Mouse (Mus musculus): ENCODE results near the gene Tmem176b. TPM values are rescaled to one million over a fixed set of nuclear protein-coding genes. Genes with fewer than 3 reads are reported as not detected.
A peak's percentile ranks its signal among the peaks of the same experiment; 100 is the strongest.

Gene Tmem176b
- total RNA-seq, 1 experiment, result 4.7 TPM

GRCm38 (mm10) chr6:48854155-48854554 lies 12.9 kb upstream of the Tmem176b start:
- no peak for DNase-seq (ENCODE audit: low read depth, low spot score)
- no peaks in the 10 kb centered on the region for H3K9me3 ChIP-seq (ENCODE audit: control insufficient read depth, insufficient read depth, low read depth, low read length)
- H3K27ac ChIP-seq (ENCODE audit: insufficient read depth, low read depth, low read length, poor library complexity, severe bottlenecking), result no peak overlapping the region
- TF ChIP-seq CHD2 (IDR thresholded peaks at IDR 0.05; ENCODE audit: low read depth, low read length) (no peak), ZNF384 (IDR thresholded peaks at IDR 0.05; ENCODE audit: low read depth, low read length) (no peak), ZC3H11A (IDR thresholded peaks at IDR 0.05; ENCODE audit: borderline replicate concordance, low read depth, low read length) (no peak), MAFK (IDR thresholded peaks at IDR 0.05; ENCODE audit: insufficient read depth, low read depth, low read length) (no peak), HCFC1 (IDR thresholded peaks at IDR 0.05; ENCODE audit: borderline replicate concordance, insufficient read depth, low read length) (no peak)
- H3K4me1 ChIP-seq (ENCODE audit: control insufficient read depth in 2 of 2, insufficient read depth in 2 of 2, low read length in 2 of 2, poor library complexity in 1 of 2), result peaks cover 0 to 2% of the 10 kb centered on the region in 2 experiments; a peak in 1 of 4 replicates
- no peak overlapping the region for H3K4me3 ChIP-seq (ENCODE audit: insufficient read depth in 1 of 2, low read depth in 1 of 2, low read length in 2 of 2, poor library complexity in 1 of 2, severe bottlenecking in 1 of 2)
- H3K36me3 ChIP-seq (ENCODE audit: control insufficient read depth, insufficient read depth, low read length, poor library complexity, severe bottlenecking), result no peaks in the 10 kb centered on the region
- in situ Hi-C loops (cut with MboI; ENCODE audit: low sequenced_read_pairs in 2 of 2, unreplicated experiment in 2 of 2), result no loop called here
- no peak overlapping the region for H3K9ac ChIP-seq (ENCODE audit: insufficient read depth, low read depth, low read length, poor library complexity, severe bottlenecking)

GRCm38 (mm10) chr6:48851820-48852491 lies 10.7 kb upstream of the Tmem176b start:
- Histone ChIP-seq H3K9me3 (ENCODE audit: control insufficient read depth, insufficient read depth, low read depth, low read length) (no peaks in the 10 kb centered on the region), H3K4me1 (ENCODE audit: control insufficient read depth in 2 of 2, insufficient read depth in 2 of 2, low read length in 2 of 2, poor library complexity in 1 of 2) (peaks cover 0 to 2% of the 10 kb centered on the region in 2 experiments; a peak in 1 of 4 replicates), H3K27ac (ENCODE audit: insufficient read depth, low read depth, low read length, poor library complexity, severe bottlenecking) (no peak overlapping the region), H3K4me3 (ENCODE audit: insufficient read depth in 1 of 2, low read depth in 1 of 2, low read length in 2 of 2, poor library complexity in 1 of 2, severe bottlenecking in 1 of 2) (peak overlapping the region; percentile 31 to 35), H3K36me3 (ENCODE audit: control insufficient read depth, insufficient read depth, low read length, poor library complexity, severe bottlenecking) (no peaks in the 10 kb centered on the region), H3K9ac (ENCODE audit: insufficient read depth, low read depth, low read length, poor library complexity, severe bottlenecking) (peak overlapping the region; percentile 18; the same call in 1 of the 2 replicates)
- no peak for DNase-seq (ENCODE audit: low read depth, low spot score)
- no peak for TF ChIP-seq MAFK (IDR thresholded peaks at IDR 0.05; ENCODE audit: insufficient read depth, low read depth, low read length)
- no peak for TF ChIP-seq ZC3H11A (IDR thresholded peaks at IDR 0.05; ENCODE audit: borderline replicate concordance, low read depth, low read length)
- no peak for TF ChIP-seq ZNF384 (IDR thresholded peaks at IDR 0.05; ENCODE audit: low read depth, low read length)
- TF ChIP-seq CHD2 (IDR thresholded peaks at IDR 0.05; ENCODE audit: low read depth, low read length), result no peak
- no peak for TF ChIP-seq HCFC1 (IDR thresholded peaks at IDR 0.05; ENCODE audit: borderline replicate concordance, insufficient read depth, low read length)
- in situ Hi-C loops (cut with MboI; ENCODE audit: low sequenced_read_pairs in 2 of 2, unreplicated experiment in 2 of 2), result no loop called here

DNA sequence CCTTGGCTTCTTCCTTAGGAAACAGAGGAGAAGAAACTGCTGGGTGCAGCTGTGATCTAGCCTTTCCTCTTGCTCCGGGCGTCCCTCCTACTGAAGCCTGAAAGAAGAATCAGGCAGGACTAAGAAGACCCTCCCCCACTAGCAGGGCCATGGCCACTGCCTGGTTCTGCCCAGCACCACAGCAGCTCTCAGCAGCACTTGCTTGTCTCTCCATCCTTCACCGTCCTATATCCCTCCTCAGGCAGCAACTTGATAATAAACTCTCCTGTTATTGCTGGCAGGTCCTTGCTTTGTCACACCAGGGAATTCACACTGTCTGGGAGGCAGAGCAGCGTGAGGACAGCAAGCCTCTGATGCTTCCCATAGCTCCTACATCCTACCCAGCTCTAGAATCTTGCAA lies 3.8 kb upstream of the Tmem176b start:
- H3K9ac ChIP-seq (ENCODE audit: insufficient read depth, low read depth, low read length, poor library complexity, severe bottlenecking), result no peak overlapping the region
- H3K4me1 ChIP-seq (ENCODE audit: control insufficient read depth in 2 of 2, insufficient read depth in 2 of 2, low read length in 2 of 2, poor library complexity in 1 of 2), result no peaks in the 10 kb centered on the region
- DNase-seq (ENCODE audit: low read depth, low spot score), result no peak
- H3K27ac ChIP-seq (ENCODE audit: insufficient read depth, low read depth, low read length, poor library complexity, severe bottlenecking), result no peak overlapping the region
- H3K9me3 ChIP-seq (ENCODE audit: control insufficient read depth, insufficient read depth, low read depth, low read length), result no peaks in the 10 kb centered on the region
- H3K4me3 ChIP-seq (ENCODE audit: insufficient read depth in 1 of 2, low read depth in 1 of 2, low read length in 2 of 2, poor library complexity in 1 of 2, severe bottlenecking in 1 of 2), result no peak overlapping the region
- no peaks in the 10 kb centered on the region for H3K36me3 ChIP-seq (ENCODE audit: control insufficient read depth, insufficient read depth, low read length, poor library complexity, severe bottlenecking)
- no peak for TF ChIP-seq CHD2 (IDR thresholded peaks at IDR 0.05; ENCODE audit: low read depth, low read length)
- no peak for TF ChIP-seq ZNF384 (IDR thresholded peaks at IDR 0.05; ENCODE audit: low read depth, low read length)
- no peak for TF ChIP-seq MAFK (IDR thresholded peaks at IDR 0.05; ENCODE audit: insufficient read depth, low read depth, low read length)
- TF ChIP-seq ZC3H11A (IDR thresholded peaks at IDR 0.05; ENCODE audit: borderline replicate concordance, low read depth, low read length), result no peak
- no peak for TF ChIP-seq HCFC1 (IDR thresholded peaks at IDR 0.05; ENCODE audit: borderline replicate concordance, insufficient read depth, low read length)
- in situ Hi-C loops (cut with MboI; ENCODE audit: low sequenced_read_pairs in 2 of 2, unreplicated experiment in 2 of 2), result no loop called here

GRCm38 (mm10) chr6:48842111-48842842 lies 981 bp upstream of the Tmem176b start:
- Histone ChIP-seq H3K9me3 (ENCODE audit: control insufficient read depth, insufficient read depth, low read depth, low read length) (no peaks in the 10 kb centered on the region), H3K9ac (ENCODE audit: insufficient read depth, low read depth, low read length, poor library complexity, severe bottlenecking) (no peak overlapping the region), H3K36me3 (ENCODE audit: control insufficient read depth, insufficient read depth, low read length, poor library complexity, severe bottlenecking) (no peaks in the 10 kb centered on the region), H3K27ac (ENCODE audit: insufficient read depth, low read depth, low read length, poor library complexity, severe bottlenecking) (no peak overlapping the region), H3K4me3 (ENCODE audit: insufficient read depth in 1 of 2, low read depth in 1 of 2, low read length in 2 of 2, poor library complexity in 1 of 2, severe bottlenecking in 1 of 2) (no peak overlapping the region), H3K4me1 (ENCODE audit: control insufficient read depth in 2 of 2, insufficient read depth in 2 of 2, low read length in 2 of 2, poor library complexity in 1 of 2) (no peaks in the 10 kb centered on the region)
- DNase-seq (ENCODE audit: low read depth, low spot score), result no peak
- no peak for TF ChIP-seq MAFK (IDR thresholded peaks at IDR 0.05; ENCODE audit: insufficient read depth, low read depth, low read length)
- in situ Hi-C loops (cut with MboI; ENCODE audit: low sequenced_read_pairs in 2 of 2, unreplicated experiment in 2 of 2), result no loop called here
